Mouse (Mus musculus): ENCODE data around the gene Eif2s2. TPM values are rescaled to one million over a fixed set of nuclear protein-coding genes. Genes with fewer than 3 reads are reported as not detected.

The Eif2s2 gene
- polyA plus RNA-seq (2012; rRNA removed) = 3.4 and 3.9 TPM in 2 replicates

DNA sequence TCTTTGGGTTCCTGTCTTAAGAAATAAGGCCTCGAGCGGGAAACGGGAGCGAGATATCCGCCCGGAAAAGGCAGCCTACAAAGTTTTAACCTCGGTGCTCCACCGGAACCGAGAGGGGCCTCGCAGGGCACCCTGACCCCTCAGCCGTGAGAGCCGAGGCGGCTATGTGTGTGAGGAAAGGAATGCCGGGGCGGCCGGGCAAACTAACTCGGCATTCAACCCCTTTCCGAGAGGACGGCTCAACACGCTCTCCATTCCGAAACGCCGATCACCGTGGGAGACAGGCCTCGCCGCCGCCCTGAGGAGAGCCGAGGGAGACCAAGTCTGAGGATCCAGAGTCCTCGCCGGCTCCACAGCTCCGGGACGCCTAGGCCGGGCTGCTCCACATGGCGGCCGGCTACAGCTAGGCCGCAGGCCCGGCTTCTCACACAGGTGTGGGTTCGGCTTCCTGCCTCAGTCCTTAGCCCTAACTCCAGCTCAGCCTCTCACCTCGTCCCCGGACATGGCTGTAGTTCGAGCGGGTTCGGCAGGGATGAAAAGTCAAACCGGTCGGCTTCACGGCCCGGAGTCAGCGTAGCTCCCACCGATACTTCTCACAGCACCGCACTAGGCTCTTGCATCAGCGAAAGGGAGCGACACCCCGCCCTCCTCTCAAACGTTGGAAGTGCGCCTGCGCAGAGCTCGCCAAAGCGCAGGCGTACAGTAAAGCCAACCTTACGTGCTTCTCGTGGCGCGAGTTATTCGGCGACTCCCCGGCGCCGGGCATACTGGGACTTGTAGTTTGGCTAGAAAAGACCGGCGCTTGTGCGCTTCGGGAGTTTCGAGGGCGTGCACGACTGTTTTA lies at the start of gene Eif2s2:
Gene Eif2s2, minus strand, starts transcription at position 735 of the 844 bp plus-strand sequence.

Other genes starting within 250 kb of the Eif2s2 start
- gene Chmp4b, start 241.2 kb downstream of the Eif2s2 start, polyA plus RNA-seq (2012; rRNA removed) = 96.2 and 109 TPM in 2 replicates
- not detected in 2 replicates for gene Gm14214, start 122.9 kb downstream of the Eif2s2 start, polyA plus RNA-seq (2012; rRNA removed)
- 361 and 481 TPM in 2 replicates for gene Raly, start 101.8 kb downstream of the Eif2s2 start, polyA plus RNA-seq (2012; rRNA removed)
- 0.39 and 0.57 TPM in 2 replicates for gene a, start 101.5 kb downstream of the Eif2s2 start, polyA plus RNA-seq (2012; rRNA removed)
- 5.1 and 8.4 TPM in 2 replicates for gene Gm14226, start 125.3 kb upstream of the Eif2s2 start, polyA plus RNA-seq (2012; rRNA removed)
- 98.8 and 128 TPM in 2 replicates for gene Ahcy, start 181.6 kb upstream of the Eif2s2 start, polyA plus RNA-seq (2012; rRNA removed)
- gene Itch, start 240.6 kb upstream of the Eif2s2 start, polyA plus RNA-seq (2012; rRNA removed) = 4.2 and 5.3 TPM in 2 replicates

All from ovary, adult 2 months (tissue).